Mouse (Mus musculus) natural killer cell, adult 2 months (primary cell): ENCODE results near the gene Tmf1.
A peak's percentile ranks its signal among the peaks of the same experiment; 100 is the strongest.

Source experiments
- DNase-seq, 2 experiments: peaks; one replicate each; pipeline ENCODE4 v3.0.0; 2022; ENCODE audit warnings: low spot score in 2 of 2

Tmf1 gene

DNA sequence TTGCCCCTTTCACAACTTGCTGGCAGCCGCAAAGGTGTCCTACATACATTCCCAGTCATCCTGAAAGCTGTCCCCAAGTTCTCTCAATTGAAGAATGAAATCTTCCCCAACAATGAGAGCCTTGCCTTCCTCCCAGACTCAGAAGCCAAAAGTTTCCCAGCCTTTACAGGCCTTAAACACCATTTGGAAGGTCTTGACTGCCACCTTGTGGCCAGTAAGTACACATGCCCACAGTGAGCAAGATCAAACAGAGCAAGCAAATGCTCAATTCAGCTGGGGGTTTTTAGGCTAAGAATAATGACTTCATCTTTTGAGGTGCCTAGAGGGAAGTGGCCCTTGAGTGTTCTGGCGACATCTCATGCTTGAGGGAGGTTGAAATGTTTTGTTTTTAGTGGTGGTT, 72.1 kb downstream of the Tmf1 start:
- peak in 1 of 2 experiments; percentile 4 for DNase-seq

DNA sequence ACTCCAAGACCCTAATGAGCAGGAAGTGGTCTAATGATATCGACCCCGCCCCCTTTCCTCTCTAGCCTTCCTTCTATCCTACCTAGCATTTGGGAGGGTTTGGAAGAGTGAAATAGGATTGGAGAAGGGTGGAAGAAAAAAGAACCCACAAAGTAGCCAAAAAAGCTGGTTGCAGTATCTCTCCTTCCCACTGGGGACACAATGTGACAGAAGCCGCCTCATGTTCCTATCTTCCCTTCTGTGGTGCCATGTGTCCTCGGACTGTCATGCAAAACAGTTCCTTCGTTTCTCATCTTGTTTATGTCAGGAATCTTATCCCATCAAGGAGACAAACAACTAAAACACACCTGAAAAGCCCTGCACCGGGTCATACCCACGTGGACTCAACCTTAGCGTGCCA, 72.8 kb downstream of the Tmf1 start:
- DNase-seq, result no peak

DNA sequence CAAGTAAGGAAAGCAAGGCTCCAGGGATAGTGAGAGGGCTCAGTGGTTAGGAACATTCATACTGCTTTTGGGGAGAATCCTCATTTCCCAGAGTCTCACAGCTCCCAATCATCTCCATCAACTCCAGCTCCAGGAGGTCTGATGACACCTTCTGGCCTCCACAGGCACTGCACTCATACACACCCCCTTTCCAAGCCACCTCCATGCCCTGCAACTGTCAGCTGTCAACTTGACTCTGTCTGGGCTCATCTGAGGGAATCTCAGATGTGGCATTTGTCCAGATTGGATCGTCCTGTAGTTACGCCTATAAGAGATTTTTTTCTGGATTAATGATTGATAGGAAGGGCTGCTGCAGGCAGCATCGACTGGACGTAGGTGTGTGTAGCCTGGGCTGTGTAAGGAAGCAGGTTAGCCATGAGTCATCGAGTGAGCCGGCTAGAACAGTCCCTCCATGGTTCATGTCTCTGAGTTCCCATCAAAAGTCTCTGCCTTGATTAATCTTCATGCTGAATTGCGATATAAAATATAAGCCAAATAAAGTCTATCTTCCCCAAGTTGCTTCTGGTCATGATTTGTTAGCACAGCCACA, 74.6 kb downstream of the Tmf1 start:
- DNase-seq, result no peak
